Mouse (Mus musculus): ENCODE data around the gene Slc37a1. TPM values are rescaled to one million over a fixed set of nuclear protein-coding genes. Genes with fewer than 3 reads are reported as not detected.
"Not testable (repeated sequence)": the region's sequence is repeated elsewhere in the genome, so short reads cannot be mapped to it uniquely, and the experiment has no call there.

The Slc37a1 gene
- polyA plus RNA-seq, 1 experiment from 2014 or later, result 6.9 TPM

GRCm38 (mm10) chr17:31354684-31355083 is 68.1 kb downstream of the Slc37a1 start:
- ATAC-seq; DNase-seq (ENCODE audit: low spot score); H3K4me3 ChIP-seq (ENCODE audit: low read depth, low read length); H3K36me3 ChIP-seq (ENCODE audit: control insufficient read depth, insufficient read depth, low read length); H3K27me3 ChIP-seq (replicated peaks; ENCODE audit: control insufficient read depth, insufficient read depth, low read length); H3K9me3 ChIP-seq (replicated peaks; ENCODE audit: control insufficient read depth, low read length); H3K9ac ChIP-seq (ENCODE audit: low read length); H3K4me1 ChIP-seq (ENCODE audit: control insufficient read depth, insufficient read depth, low read length); H3K4me2 ChIP-seq (ENCODE audit: low read length); H3K27ac ChIP-seq (ENCODE audit: low read depth, low read length): not testable (repeated sequence)
- WGBS, result 77% methylated on average over 3 of the region's 3 CpGs

- ATAC-seq, result peak; percentile 29; the same call in 1 of the 2 replicates
- H3K27me3 ChIP-seq (replicated peaks; ENCODE audit: control insufficient read depth, insufficient read depth, low read length), result no peaks in the 10 kb centered on the region
- DNase-seq (ENCODE audit: low spot score), result no peak
Measured at GRCm38 (mm10) chr17:31355792-31356502, 69.4 kb downstream of the Slc37a1 start.

GRCm38 (mm10) chr17:31360582-31360981 is 74.0 kb downstream of the Slc37a1 start:
- Histone ChIP-seq H3K4me3 (ENCODE audit: low read depth, low read length) (no peak overlapping the region), H3K9me3 (replicated peaks; ENCODE audit: control insufficient read depth, low read length) (no peaks in the 10 kb centered on the region), H3K9ac (ENCODE audit: low read length) (no peak overlapping the region), H3K27me3 (replicated peaks; ENCODE audit: control insufficient read depth, insufficient read depth, low read length) (no peaks in the 10 kb centered on the region), H3K4me1 (ENCODE audit: control insufficient read depth, insufficient read depth, low read length) (peaks cover 3% of the 10 kb centered on the region; the same call in 1 of the 2 replicates), H3K36me3 (ENCODE audit: control insufficient read depth, insufficient read depth, low read length) (no peaks in the 10 kb centered on the region), H3K4me2 (ENCODE audit: low read length) (no peak overlapping the region), H3K27ac (ENCODE audit: low read depth, low read length) (0 out of 2 replicates have a peak overlapping the region, but pooled peaks have one; percentile 21)
- peak; percentile 71 for DNase-seq (ENCODE audit: low spot score)
- 57% methylated on average over 13 of the region's 13 CpGs for WGBS
- no peak; the same call in 1 of the 2 replicates for ATAC-seq

More at GRCm38 (mm10) chr17:31355792-31356502, 69.4 kb downstream of the Slc37a1 start:
- H3K36me3 ChIP-seq (ENCODE audit: control insufficient read depth, insufficient read depth, low read length), result no peaks in the 10 kb centered on the region
- no peaks in the 10 kb centered on the region for H3K9me3 ChIP-seq (replicated peaks; ENCODE audit: control insufficient read depth, low read length)
- H3K4me1 ChIP-seq (ENCODE audit: control insufficient read depth, insufficient read depth, low read length), result peaks cover 3% of the 10 kb centered on the region; the same call in 1 of the 2 replicates
- WGBS, result 34% methylated on average over 8 of the region's 8 CpGs
- H3K4me2 ChIP-seq (ENCODE audit: low read length), result no peak overlapping the region
- no peak overlapping the region for H3K4me3 ChIP-seq (ENCODE audit: low read depth, low read length)
- no peak overlapping the region for H3K27ac ChIP-seq (ENCODE audit: low read depth, low read length)
- no peak overlapping the region for H3K9ac ChIP-seq (ENCODE audit: low read length)

GRCm38 (mm10) chr17:31365586-31366166 is 79.1 kb downstream of the Slc37a1 start:
- Histone ChIP-seq H3K9ac (ENCODE audit: low read length) (no peak overlapping the region), H3K9me3 (replicated peaks; ENCODE audit: control insufficient read depth, low read length) (no peaks in the 10 kb centered on the region), H3K36me3 (ENCODE audit: control insufficient read depth, insufficient read depth, low read length) (no peaks in the 10 kb centered on the region), H3K27ac (ENCODE audit: low read depth, low read length) (no peak overlapping the region), H3K4me1 (ENCODE audit: control insufficient read depth, insufficient read depth, low read length) (no peaks in the 10 kb centered on the region), H3K4me3 (ENCODE audit: low read depth, low read length) (no peak overlapping the region), H3K4me2 (ENCODE audit: low read length) (no peak overlapping the region), H3K27me3 (replicated peaks; ENCODE audit: control insufficient read depth, insufficient read depth, low read length) (no peaks in the 10 kb centered on the region)
- DNase-seq (ENCODE audit: low spot score) (peak; percentile 47), ATAC-seq (no peak)
- WGBS, result 87% methylated on average over 5 of the region's 5 CpGs

- ATAC-seq (no peak), DNase-seq (ENCODE audit: low spot score) (no peak)
- no peaks in the 10 kb centered on the region for H3K36me3 ChIP-seq (ENCODE audit: control insufficient read depth, insufficient read depth, low read length)
- no peak overlapping the region for H3K4me3 ChIP-seq (ENCODE audit: low read depth, low read length)
- H3K27me3 ChIP-seq (replicated peaks; ENCODE audit: control insufficient read depth, insufficient read depth, low read length), result no peaks in the 10 kb centered on the region
- no peak overlapping the region for H3K27ac ChIP-seq (ENCODE audit: low read depth, low read length)
- no peak overlapping the region for H3K9ac ChIP-seq (ENCODE audit: low read length)
- no peak overlapping the region for H3K4me2 ChIP-seq (ENCODE audit: low read length)
- no peaks in the 10 kb centered on the region for H3K9me3 ChIP-seq (replicated peaks; ENCODE audit: control insufficient read depth, low read length)
- peaks cover 2% of the 10 kb centered on the region; the same call in 1 of the 2 replicates for H3K4me1 ChIP-seq (ENCODE audit: control insufficient read depth, insufficient read depth, low read length)
- WGBS, result 90% methylated on average over 2 of the region's 2 CpGs
Measured at GRCm38 (mm10) chr17:31370221-31370620, 83.6 kb downstream of the Slc37a1 start.

- H3K27ac ChIP-seq (ENCODE audit: low read depth, low read length), result no peak overlapping the region
- H3K36me3 ChIP-seq (ENCODE audit: control insufficient read depth, insufficient read depth, low read length), result no peaks in the 10 kb centered on the region
- peaks cover 2% of the 10 kb centered on the region; the same call in 1 of the 2 replicates for H3K4me1 ChIP-seq (ENCODE audit: control insufficient read depth, insufficient read depth, low read length)
- no peak overlapping the region for H3K4me2 ChIP-seq (ENCODE audit: low read length)
- no peaks in the 10 kb centered on the region for H3K9me3 ChIP-seq (replicated peaks; ENCODE audit: control insufficient read depth, low read length)
- DNase-seq (ENCODE audit: low spot score), result peak; percentile 67
- peak; percentile 60; the same call in 1 of the 2 replicates for ATAC-seq
- no peak overlapping the region for H3K4me3 ChIP-seq (ENCODE audit: low read depth, low read length)
- no peak overlapping the region for H3K9ac ChIP-seq (ENCODE audit: low read length)
- H3K27me3 ChIP-seq (replicated peaks; ENCODE audit: control insufficient read depth, insufficient read depth, low read length), result no peaks in the 10 kb centered on the region
Measured at GRCm38 (mm10) chr17:31370931-31371330, 84.3 kb downstream of the Slc37a1 start.

- Histone ChIP-seq H3K4me2 (ENCODE audit: low read length) (peak overlapping the region; percentile 35), H3K4me3 (ENCODE audit: low read depth, low read length) (no peak overlapping the region), H3K4me1 (ENCODE audit: control insufficient read depth, insufficient read depth, low read length) (no peaks in the 10 kb centered on the region), H3K27me3 (replicated peaks; ENCODE audit: control insufficient read depth, insufficient read depth, low read length) (no peaks in the 10 kb centered on the region), H3K9ac (ENCODE audit: low read length) (peak overlapping the region; percentile 46), H3K27ac (ENCODE audit: low read depth, low read length) (no peak overlapping the region), H3K36me3 (ENCODE audit: control insufficient read depth, insufficient read depth, low read length) (no peaks in the 10 kb centered on the region), H3K9me3 (replicated peaks; ENCODE audit: control insufficient read depth, low read length) (no peaks in the 10 kb centered on the region)
- 9% methylated on average over 7 of the region's 7 CpGs for WGBS
- ATAC-seq (peak; percentile 82), DNase-seq (ENCODE audit: low spot score) (peak; percentile 90)
Measured at GRCm38 (mm10) chr17:31377961-31378360, 91.4 kb downstream of the Slc37a1 start.

- 64% methylated on average over 10 of the region's 10 CpGs for WGBS
- peak overlapping the region; percentile 46 for H3K9ac ChIP-seq (ENCODE audit: low read length)
- DNase-seq (ENCODE audit: low spot score), result peak; percentile 19
- peak; percentile 52 for ATAC-seq
- H3K27ac ChIP-seq (ENCODE audit: low read depth, low read length), result no peak overlapping the region
- H3K4me3 ChIP-seq (ENCODE audit: low read depth, low read length), result no peak overlapping the region
- H3K27me3 ChIP-seq (replicated peaks; ENCODE audit: control insufficient read depth, insufficient read depth, low read length), result no peaks in the 10 kb centered on the region
- no peaks in the 10 kb centered on the region for H3K9me3 ChIP-seq (replicated peaks; ENCODE audit: control insufficient read depth, low read length)
- H3K4me1 ChIP-seq (ENCODE audit: control insufficient read depth, insufficient read depth, low read length), result no peaks in the 10 kb centered on the region
- H3K4me2 ChIP-seq (ENCODE audit: low read length), result peak overlapping the region; percentile 35
- H3K36me3 ChIP-seq (ENCODE audit: control insufficient read depth, insufficient read depth, low read length), result no peaks in the 10 kb centered on the region
Measured at GRCm38 (mm10) chr17:31378361-31378761, 91.8 kb downstream of the Slc37a1 start.

- no peak overlapping the region for H3K27ac ChIP-seq (ENCODE audit: low read depth, low read length)
- WGBS, result 60% methylated on average over 2 of the region's 2 CpGs
- H3K4me3 ChIP-seq (ENCODE audit: low read depth, low read length), result no peak overlapping the region
- H3K9ac ChIP-seq (ENCODE audit: low read length), result no peak overlapping the region
- no peaks in the 10 kb centered on the region for H3K27me3 ChIP-seq (replicated peaks; ENCODE audit: control insufficient read depth, insufficient read depth, low read length)
- no peaks in the 10 kb centered on the region for H3K9me3 ChIP-seq (replicated peaks; ENCODE audit: control insufficient read depth, low read length)
- ATAC-seq (no peak), DNase-seq (ENCODE audit: low spot score) (no peak)
- no peaks in the 10 kb centered on the region for H3K4me1 ChIP-seq (ENCODE audit: control insufficient read depth, insufficient read depth, low read length)
- H3K4me2 ChIP-seq (ENCODE audit: low read length), result no peak overlapping the region
- no peaks in the 10 kb centered on the region for H3K36me3 ChIP-seq (ENCODE audit: control insufficient read depth, insufficient read depth, low read length)
Measured at GRCm38 (mm10) chr17:31379086-31379485, 92.5 kb downstream of the Slc37a1 start.

All from forebrain, embryonic 14.5 days (tissue).